Mouse (Mus musculus): ENCODE results near the gene 1700013F07Rik. TPM values are rescaled to one million over a fixed set of nuclear protein-coding genes. Genes with fewer than 3 reads are reported as not detected.

Gene 1700013F07Rik
- polyA plus RNA-seq (2014; fragmentation: Illumina TruSeq; extraction: RNeasy Lipid Tissue Mini Kit (QIAGEN cat#74804); ENCODE audit: low read depth, low replicate concordance), result not detected

GRCm38 (mm10) chr3:108533951-108534350, at the start of gene 1700013F07Rik:
TSS of gene 1700013F07Rik (plus strand) at chr3:108534150.

GRCm38 (mm10) chr3:108536517-108537260, 2.7 kb downstream of the 1700013F07Rik start, which contains the start of gene 5330417C22Rik:
TSS of gene 5330417C22Rik (minus strand) at chr3:108536536.

GRCm38 (mm10) chr3:108562133-108562730, 28.3 kb downstream of the 1700013F07Rik start, which contains the start of gene Tmem167b:
TSS of gene Tmem167b (minus strand) at chr3:108562466.

GRCm38 (mm10) chr3:108571443-108572294, 37.7 kb downstream of the 1700013F07Rik start, which contains the start of gene Taf13:
TSS of gene Taf13 (plus strand) at chr3:108571698.

GRCm38 (mm10) chr3:108590786-108591529, 57.0 kb downstream of the 1700013F07Rik start, which contains the start of gene Wdr47:
TSS of gene Wdr47 (plus strand) at chr3:108591279.

Other genes starting within 250 kb of the 1700013F07Rik start
- gene Mybphl, start 169.2 kb upstream of the 1700013F07Rik start, polyA plus RNA-seq (2014; fragmentation: Illumina TruSeq; extraction: RNeasy Lipid Tissue Mini Kit (QIAGEN cat#74804); ENCODE audit: low read depth, low replicate concordance), result not detected
- 0.91 TPM for gene Psrc1, start 150.3 kb upstream of the 1700013F07Rik start, polyA plus RNA-seq (2014; fragmentation: Illumina TruSeq; extraction: RNeasy Lipid Tissue Mini Kit (QIAGEN cat#74804); ENCODE audit: low read depth, low replicate concordance)
- gene Celsr2, start 118.6 kb upstream of the 1700013F07Rik start, polyA plus RNA-seq (2014; fragmentation: Illumina TruSeq; extraction: RNeasy Lipid Tissue Mini Kit (QIAGEN cat#74804); ENCODE audit: low read depth, low replicate concordance), result 0.32 TPM
- gene Sars, start 88.9 kb upstream of the 1700013F07Rik start, polyA plus RNA-seq (2014; fragmentation: Illumina TruSeq; extraction: RNeasy Lipid Tissue Mini Kit (QIAGEN cat#74804); ENCODE audit: low read depth, low replicate concordance), result 14.4 TPM
- 79.2 TPM for gene 5330417C22Rik, start 2.4 kb downstream of the 1700013F07Rik start, polyA plus RNA-seq (2014; fragmentation: Illumina TruSeq; extraction: RNeasy Lipid Tissue Mini Kit (QIAGEN cat#74804); ENCODE audit: low read depth, low replicate concordance)
- 113 TPM for gene Tmem167b, start 28.3 kb downstream of the 1700013F07Rik start, polyA plus RNA-seq (2014; fragmentation: Illumina TruSeq; extraction: RNeasy Lipid Tissue Mini Kit (QIAGEN cat#74804); ENCODE audit: low read depth, low replicate concordance)
- 78.7 TPM for gene Taf13, start 37.5 kb downstream of the 1700013F07Rik start, polyA plus RNA-seq (2014; fragmentation: Illumina TruSeq; extraction: RNeasy Lipid Tissue Mini Kit (QIAGEN cat#74804); ENCODE audit: low read depth, low replicate concordance)
- gene Wdr47, start 57.1 kb downstream of the 1700013F07Rik start, polyA plus RNA-seq (2014; fragmentation: Illumina TruSeq; extraction: RNeasy Lipid Tissue Mini Kit (QIAGEN cat#74804); ENCODE audit: low read depth, low replicate concordance), result 31.5 TPM
- gene Clcc1, start 119.8 kb downstream of the 1700013F07Rik start, polyA plus RNA-seq (2014; fragmentation: Illumina TruSeq; extraction: RNeasy Lipid Tissue Mini Kit (QIAGEN cat#74804); ENCODE audit: low read depth, low replicate concordance), result 39.6 TPM
- 41.1 TPM for gene Gpsm2, start 188.2 kb downstream of the 1700013F07Rik start, polyA plus RNA-seq (2014; fragmentation: Illumina TruSeq; extraction: RNeasy Lipid Tissue Mini Kit (QIAGEN cat#74804); ENCODE audit: low read depth, low replicate concordance)
- 0.22 TPM for gene Aknad1, start 205.5 kb downstream of the 1700013F07Rik start, polyA plus RNA-seq (2014; fragmentation: Illumina TruSeq; extraction: RNeasy Lipid Tissue Mini Kit (QIAGEN cat#74804); ENCODE audit: low read depth, low replicate concordance)

All from sigmoid colon, adult 10 weeks (tissue).